ENCODE assay signal across 8 mouse cellular contexts in the genomic region with DNA sequence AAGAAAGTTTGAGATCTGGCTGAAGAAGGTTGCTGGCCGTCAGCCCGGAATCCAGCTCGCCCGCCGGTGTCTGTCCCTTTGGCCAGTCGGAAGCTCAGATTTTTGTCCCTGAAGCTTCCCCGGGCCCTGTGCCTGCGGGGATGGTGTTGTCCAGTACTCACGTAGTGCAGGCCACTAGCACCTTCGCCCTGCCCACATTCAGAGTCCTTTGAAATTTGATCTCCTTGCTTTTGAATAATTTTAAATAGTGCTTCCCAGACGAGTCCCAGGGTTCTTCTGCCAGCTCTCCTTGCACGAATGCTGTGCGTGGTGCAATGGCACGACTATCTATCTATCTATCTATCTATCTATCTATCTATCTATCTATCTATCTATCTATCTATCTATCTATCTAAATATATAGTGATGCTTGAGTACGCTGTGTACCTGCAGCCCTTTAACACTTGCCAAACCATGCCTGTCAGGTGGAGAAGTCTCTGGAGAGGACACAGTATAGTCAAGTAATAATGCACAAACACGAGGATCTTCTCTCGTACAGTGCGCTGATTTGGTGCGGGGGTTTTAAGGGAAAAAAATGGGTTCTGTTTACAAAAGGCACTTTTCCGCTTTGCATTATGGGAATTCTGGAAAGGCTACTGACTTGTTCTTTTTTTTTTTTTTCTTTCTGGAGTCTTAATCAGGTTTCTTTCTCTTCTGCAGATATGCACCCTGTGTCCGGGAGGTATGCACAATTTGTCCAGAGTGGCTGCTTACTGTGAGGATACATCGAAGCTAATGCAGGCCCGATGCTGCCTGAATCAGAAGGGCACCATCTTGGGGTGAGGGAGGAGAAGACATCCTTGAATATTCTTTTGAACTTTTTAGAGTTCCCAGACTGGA. TPM values are rescaled to one million over a fixed set of nuclear protein-coding genes. Genes with fewer than 3 reads are reported as not detected.
DNase-seq lines count a peak whose midpoint lies in the region; ATAC-seq lines count a peak whose summit lies in the region.

Slc5a6 (minus strand) TSS at position 162 of the 879 bp plus-strand sequence.

- H3K27ac ChIP-seq in intestine, embryonic 16.5 days (ENCODE audit: low read length) = peak within 1 kb of the TSS; percentile 97
- H3K27ac ChIP-seq in midbrain, embryonic 10.5 days (replicated peaks) = peak within 1 kb of the TSS; percentile 91

- ATAC-seq in intestine, embryonic 16.5 days = peak; percentile 41

- H3K9me3 ChIP-seq in intestine, embryonic 16.5 days (ENCODE audit: control insufficient read depth, low read length) = no peaks in the 10 kb centered on the region
- H3K9me3 ChIP-seq in midbrain, embryonic 10.5 days (replicated peaks) = no peaks in the 10 kb centered on the region

- peak; percentile 46 for DNase-seq in right cerebral cortex, adult 18-20 months
- DNase-seq in right cerebral cortex, postnatal 14 days = no peak
- peak; percentile 59 for DNase-seq in cerebellum, adult 9-11 months
- peak; percentile 40 to 58 for DNase-seq in frontal cortex, postnatal 36 days (ENCODE audit: low spot score in 2 of 2)
- DNase-seq in left cerebral cortex, postnatal 4 days = peak; percentile 44
- peak; percentile 52 for DNase-seq in midbrain, embryonic 10.5 days (ENCODE audit: low spot score)
- DNase-seq in spleen, adult 12 weeks (ENCODE audit: low spot score) = peak; percentile 29

- peak within 1 kb of the TSS; percentile 96 for H3K9ac ChIP-seq in intestine, embryonic 16.5 days (ENCODE audit: low read depth, low read length)

- no peaks in the 10 kb centered on the region for H3K27me3 ChIP-seq in intestine, embryonic 16.5 days (replicated peaks; ENCODE audit: control insufficient read depth, insufficient read depth, low read length)
- H3K27me3 ChIP-seq in midbrain, embryonic 10.5 days (ENCODE audit: low read depth, poor library complexity, severe bottlenecking) = peaks cover 4% of the 10 kb centered on the region; the same call in 1 of the 2 replicates

- no peaks in the 10 kb centered on the region; the same call in 1 of the 2 replicates for H3K36me3 ChIP-seq in intestine, embryonic 16.5 days (ENCODE audit: control insufficient read depth, insufficient read depth, low read length)
- peaks cover 15% of the 10 kb centered on the region for H3K36me3 ChIP-seq in midbrain, embryonic 10.5 days

- WGBS in intestine, embryonic 16.5 days = under 1% methylated on average over 23 of the region's 23 CpGs
- 1% methylated on average over 23 of the region's 23 CpGs for WGBS in midbrain, embryonic 10.5 days

- peak within 1 kb of the TSS; percentile 84 for H3K4me2 ChIP-seq in intestine, embryonic 16.5 days (ENCODE audit: low read depth, low read length)

- peak within 1 kb of the TSS; percentile 81 for H3K4me3 ChIP-seq in intestine, embryonic 16.5 days (ENCODE audit: low read length)
- peak within 1 kb of the TSS; percentile 76 for H3K4me3 ChIP-seq in midbrain, embryonic 10.5 days

- intact Hi-C loops in left cerebral cortex, postnatal 4 days (cut with DNase I) = no loop called here

- peaks cover 9% of the 10 kb centered on the region; the same call in 1 of the 2 replicates for H3K4me1 ChIP-seq in intestine, embryonic 16.5 days (ENCODE audit: control insufficient read depth, insufficient read depth, low read length)
- H3K4me1 ChIP-seq in midbrain, embryonic 10.5 days = peaks cover 11% of the 10 kb centered on the region

RNA-seq across cellular contexts. Expression of gene Slc5a6, which starts in this region (rescaled TPM):
- 18.8 TPM in 2 replicates for polyA plus RNA-seq in intestine, embryonic 16.5 days (2015; fragmentation: Nextera tagmentation; extraction: Ambion mirVana)
- 10 to 100 TPM; 17.6 to 23.5 TPM for total RNA-seq in left cerebral cortex, postnatal 4 days (2021)
- polyA plus RNA-seq in midbrain, embryonic 10.5 days (2016; fragmentation: Nextera tagmentation; extraction: Ambion mirVana) = 10.6 and 11.4 TPM in 2 replicates
